Mouse (Mus musculus): Measurements from ENCODE around the gene Emc9. TPM values are rescaled to one million over a fixed set of nuclear protein-coding genes. Genes with fewer than 3 reads are reported as not detected.

Gene Emc9
- total RNA-seq (2023) = 1 to 10 TPM; 4.4 to 5.9 TPM

GRCm38 (mm10) chr14:55584702-55585565 is at the start of gene Emc9:
Gene Emc9, minus strand, starts transcription at chr14:55585302.

GRCm38 (mm10) chr14:55617822-55618221 is 32.7 kb upstream of the Emc9 start, which contains the start of gene Rec8:
Gene Rec8, plus strand, starts transcription at chr14:55618037.

GRCm38 (mm10) chr14:55603271-55603632 is 18.1 kb upstream of the Emc9 start, which contains the start of gene Irf9:
Gene Irf9, plus strand, starts transcription at chr14:55603571.

GRCm38 (mm10) chr14:55591331-55591891 is 6.3 kb upstream of the Emc9 start, which contains the start of gene Rnf31:
Gene Rnf31, plus strand, starts transcription at chr14:55591708.

DNA sequence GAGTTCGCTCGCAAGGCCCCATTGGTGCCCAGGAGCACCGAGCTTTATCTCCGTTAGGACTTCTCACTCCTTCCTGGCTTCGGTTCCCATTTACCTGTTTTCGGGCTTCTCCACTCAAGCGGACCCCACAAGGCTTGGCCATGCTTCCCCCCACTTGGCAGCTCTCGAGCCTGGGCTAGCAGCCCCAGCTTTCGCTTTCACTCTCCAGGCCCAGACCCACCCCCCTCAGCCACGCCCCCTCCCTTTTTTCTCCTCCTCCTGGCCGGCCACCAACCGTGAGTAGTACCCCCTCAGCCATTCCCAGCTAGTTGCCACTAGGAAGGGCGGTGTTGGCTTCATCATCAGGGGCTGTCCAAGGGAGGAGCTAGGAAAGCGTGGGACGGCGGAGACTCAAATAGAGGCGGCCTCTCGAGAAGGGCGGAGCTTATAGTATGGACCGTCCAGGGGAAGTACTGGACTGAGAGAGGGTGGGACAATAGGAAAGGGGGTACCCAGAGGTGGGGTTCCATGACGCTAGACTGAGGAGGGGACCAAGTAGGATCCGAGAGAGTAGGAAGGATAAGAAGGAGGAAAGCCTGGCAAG is 5.7 kb upstream of the Emc9 start, which contains the start of gene Psme2:
Gene Psme2, minus strand, starts transcription at position 366 of the 583 bp plus-strand sequence.

GRCm38 (mm10) chr14:55577871-55578667 is 7.0 kb downstream of the Emc9 start, which contains the start of gene Psme1:
Gene Psme1, plus strand, starts transcription at chr14:55578123.

DNA sequence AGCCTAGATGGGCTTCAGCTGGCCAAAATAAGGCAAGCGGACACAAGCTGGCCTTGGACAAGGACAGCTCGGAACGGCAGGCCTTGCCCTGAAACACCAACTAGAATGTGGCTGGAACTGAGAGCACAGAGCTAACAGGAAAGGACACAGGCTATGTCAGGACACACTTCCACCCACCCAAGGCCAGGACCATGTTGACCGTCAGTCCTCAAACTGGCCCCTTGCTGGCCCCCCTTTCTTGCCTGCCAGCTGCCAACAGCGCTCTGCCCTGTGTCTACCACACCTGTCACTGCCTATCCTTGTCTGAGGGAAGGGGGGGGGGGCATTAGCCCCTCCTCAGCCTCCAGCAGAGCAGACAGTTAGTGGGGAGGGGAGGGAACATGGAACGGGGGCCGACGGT is 9.8 kb downstream of the Emc9 start, which contains the start of gene Fitm1:
Gene Fitm1, plus strand, starts transcription at position 316 of the 400 bp plus-strand sequence.

GRCm38 (mm10) chr14:55560202-55561073 is 24.7 kb downstream of the Emc9 start, which contains the start of gene A730061H03Rik:
Gene A730061H03Rik, minus strand, starts transcription at chr14:55560406.

GRCm38 (mm10) chr14:55559799-55560201 is 25.3 kb downstream of the Emc9 start, which contains the start of gene Dcaf11:
Gene Dcaf11, plus strand, starts transcription at chr14:55560006.

DNA sequence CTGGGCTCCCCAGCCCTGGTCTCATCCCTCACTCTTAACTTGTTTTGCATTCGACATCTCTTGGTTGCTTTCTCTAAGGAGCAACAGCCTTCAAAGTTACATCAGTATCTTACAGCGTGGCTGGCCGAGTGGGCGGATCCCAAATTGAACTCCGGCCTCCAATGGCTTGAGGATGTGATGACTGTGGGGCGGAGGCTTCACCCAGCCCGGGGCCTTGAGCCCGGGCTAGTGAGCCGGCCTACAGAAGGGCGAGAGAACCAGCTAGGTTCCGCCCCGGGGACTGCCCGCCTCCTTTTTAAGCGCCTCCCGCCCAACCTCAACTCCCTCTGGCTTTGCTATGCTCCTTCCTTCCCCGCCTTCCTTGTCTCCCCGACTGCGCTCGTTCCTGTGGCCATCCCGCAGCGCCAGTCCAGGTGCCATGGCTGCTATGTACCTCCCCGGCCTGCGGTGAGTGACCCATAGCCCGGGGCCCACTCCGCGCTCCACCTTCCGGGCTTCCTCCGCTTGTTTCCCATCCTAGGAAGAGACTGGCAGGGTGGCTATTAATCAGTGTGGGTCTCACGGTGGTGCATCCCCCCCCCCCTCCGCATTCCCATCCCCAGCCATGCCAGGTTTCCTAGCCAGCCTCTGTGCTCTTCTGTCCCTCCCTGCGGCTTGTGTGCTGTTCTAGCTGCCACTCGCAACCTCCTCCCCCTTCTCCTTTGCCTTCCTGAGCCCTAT is 44.9 kb downstream of the Emc9 start, which contains the start of gene Pck2:
Gene Pck2, plus strand, starts transcription at position 200 of the 720 bp plus-strand sequence.

Other genes with a start within 250 kb of the Emc9 start
- 10 to 100 TPM; 16.0 to 20.8 TPM for gene Dhrs4, start 106.5 kb downstream of the Emc9 start, total RNA-seq (2023)
- gene Carmil3, start 94.7 kb downstream of the Emc9 start, total RNA-seq (2023) = under 1 TPM; 0.22 to 0.42 TPM
- gene Cpne6, start 74.9 kb downstream of the Emc9 start, total RNA-seq (2023) = not detected
- not detected for gene Nrl, start 60.3 kb downstream of the Emc9 start, total RNA-seq (2023)
- 10 to 100 TPM; 25.2 to 30.4 TPM for gene Pck2, start 45.0 kb downstream of the Emc9 start, total RNA-seq (2023)
- 10 to 100 TPM; 51.8 to 54.8 TPM for gene Dcaf11, start 25.3 kb downstream of the Emc9 start, total RNA-seq (2023)
- gene A730061H03Rik, start 24.9 kb downstream of the Emc9 start, total RNA-seq (2023) = 1 to 10 TPM; 1.9 to 3.3 TPM
- gene Fitm1, start 9.7 kb downstream of the Emc9 start, total RNA-seq (2023) = not detected
- gene Psme1, start 7.2 kb downstream of the Emc9 start, total RNA-seq (2023) = 100 to 1,000 TPM; 138 to 143 TPM
- 100 to 1,000 TPM; 180 to 210 TPM for gene Psme2, start 5.8 kb upstream of the Emc9 start, total RNA-seq (2023)
- gene Rnf31, start 6.4 kb upstream of the Emc9 start, total RNA-seq (2023) = 10 to 100 TPM; 57.6 to 74.7 TPM
- gene Irf9, start 18.3 kb upstream of the Emc9 start, total RNA-seq (2023) = 10 to 100 TPM; 42.3 to 50.1 TPM
- 1 to 10 TPM in 1 of 2 experiments, not detected in 1; 1.3 TPM for gene Rec8, start 32.7 kb upstream of the Emc9 start, total RNA-seq (2023)
- 10 to 100 TPM; 10.7 to 12.2 TPM for gene Ipo4, start 50.7 kb upstream of the Emc9 start, total RNA-seq (2023)
- gene Gm49378, start 52.6 kb upstream of the Emc9 start, total RNA-seq (2023) = 1 to 10 TPM in 1 of 2 experiments, under 1 TPM in 1; 0.79 to 2.4 TPM
- 10 to 100 TPM; 34.3 to 37.8 TPM for gene Tm9sf1, start 58.5 kb upstream of the Emc9 start, total RNA-seq (2023)
- gene Tssk4, start 64.9 kb upstream of the Emc9 start, total RNA-seq (2023) = 1 to 10 TPM; 1.6 to 2.0 TPM
- gene Mdp1, start 75.2 kb upstream of the Emc9 start, total RNA-seq (2023) = 10 to 100 TPM; 13.2 to 13.9 TPM
- gene Gmpr2, start 86.6 kb upstream of the Emc9 start, total RNA-seq (2023) = 10 to 100 TPM; 15.8 to 16.6 TPM
- 100 to 1,000 TPM; 154 to 173 TPM for gene Nedd8, start 86.8 kb upstream of the Emc9 start, total RNA-seq (2023)
- 10 to 100 TPM; 53.2 to 64.0 TPM for gene Tinf2, start 96.5 kb upstream of the Emc9 start, total RNA-seq (2023)
- gene Tgm1, start 128.6 kb upstream of the Emc9 start, total RNA-seq (2023) = 1 to 10 TPM in 1 of 2 experiments, under 1 TPM in 1; 0.71 to 1.4 TPM
- gene Rabggta, start 137.0 kb upstream of the Emc9 start, total RNA-seq (2023) = 10 to 100 TPM; 23.8 to 27.4 TPM
- gene Dhrs1, start 160.4 kb upstream of the Emc9 start, total RNA-seq (2023) = 10 to 100 TPM; 53.1 to 63.6 TPM
- gene Nop9, start 160.4 kb upstream of the Emc9 start, total RNA-seq (2023) = 10 to 100 TPM; 19.3 to 28.9 TPM
- under 1 TPM in 1 of 2 experiments, not detected in 1; 0.53 TPM for gene Cideb, start 173.2 kb upstream of the Emc9 start, total RNA-seq (2023)
- gene Ltb4r2, start 176.1 kb upstream of the Emc9 start, total RNA-seq (2023) = under 1 TPM; 0.79 to 0.84 TPM
- 100 to 1,000 TPM; 203 to 224 TPM for gene Ltb4r1, start 180.7 kb upstream of the Emc9 start, total RNA-seq (2023)
- gene Adcy4, start 198.8 kb upstream of the Emc9 start, total RNA-seq (2023) = under 1 TPM; 0.36 to 0.51 TPM
- gene Ripk3, start 203.6 kb upstream of the Emc9 start, total RNA-seq (2023) = 10 to 100 TPM; 29.1 to 40.3 TPM
- not detected for gene Nfatc4, start 237.8 kb upstream of the Emc9 start, total RNA-seq (2023)